Mouse (Mus musculus) small intestine, adult 10 weeks (tissue): ENCODE data around the gene Hist2h4. TPM values are rescaled to one million over a fixed set of nuclear protein-coding genes. Genes with fewer than 3 reads are reported as not detected.

ENCODE experiments used
- polyA plus RNA-seq: library from polyadenylated mRNA; stranded (reverse); fragments of 350-450 nt; fragmentation: Illumina TruSeq; extraction: RNeasy Lipid Tissue Mini Kit (QIAGEN cat#74804); gene quantifications from one replicate; pipeline ENCODE4 v1.2.3, GENCODE M21; 2014; ENCODE audit warnings: low replicate concordance

Hist2h4 gene
- not detected for polyA plus RNA-seq

GRCm38 (mm10) chr3:96262979-96263550 is at the start of gene Hist2h4:
Gene Hist2h4, minus strand, starts transcription at chr3:96263311.

GRCm38 (mm10) chr3:96293787-96294186 is 30.7 kb upstream of the Hist2h4 start, which contains the start of gene Fcgr1:
Gene Fcgr1, minus strand, starts transcription at chr3:96293969.

GRCm38 (mm10) chr3:96269511-96270474 is 6.7 kb upstream of the Hist2h4 start, which contains the start of gene Hist2h2bb:
Gene Hist2h2bb, plus strand, starts transcription at chr3:96269752.

GRCm38 (mm10) chr3:96268051-96268775 is 5.1 kb upstream of the Hist2h4 start, which contains the start of gene Hist2h3b:
Gene Hist2h3b, plus strand, starts transcription at chr3:96268654.

GRCm38 (mm10) chr3:96246427-96246856 is 16.7 kb downstream of the Hist2h4 start, which contains the start of gene Hist2h3c1:
Gene Hist2h3c1, plus strand, starts transcription at chr3:96246685.

GRCm38 (mm10) chr3:96245003-96245886 is 17.9 kb downstream of the Hist2h4 start, which contains the start of gene Hist2h2aa1:
Gene Hist2h2aa1, plus strand, starts transcription at chr3:96245497.

GRCm38 (mm10) chr3:96239949-96240798 is 22.9 kb downstream of the Hist2h4 start, which contains the start of gene Hist2h2aa2:
Gene Hist2h2aa2, minus strand, starts transcription at chr3:96240276.

GRCm38 (mm10) chr3:96238954-96239793 is 23.9 kb downstream of the Hist2h4 start, which contains the start of gene Hist2h3c2:
Gene Hist2h3c2, minus strand, starts transcription at chr3:96239127.

GRCm38 (mm10) chr3:96220765-96221639 is 42.1 kb downstream of the Hist2h4 start, which contains the start of the genes Hist2h2ac and Hist2h2be:
Gene Hist2h2ac, minus strand, starts transcription at chr3:96220880.
Gene Hist2h2be, plus strand, starts transcription at chr3:96221119.

GRCm38 (mm10) chr3:96219661-96220130 is 43.4 kb downstream of the Hist2h4 start, which contains the start of the genes Bola1 and Hist2h2ab:
Gene Bola1, minus strand, starts transcription at chr3:96219709.
Gene Hist2h2ab, plus strand, starts transcription at chr3:96219865.

Other genes with a start within 250 kb of the Hist2h4 start
- 43.1 TPM for gene Vps45, start 204.8 kb downstream of the Hist2h4 start, polyA plus RNA-seq
- gene Otud7b, start 158.8 kb downstream of the Hist2h4 start, polyA plus RNA-seq: 18.3 TPM
- gene Mtmr11, start 101.3 kb downstream of the Hist2h4 start, polyA plus RNA-seq: 8.0 TPM
- 9.9 TPM for gene Sf3b4, start 91.0 kb downstream of the Hist2h4 start, polyA plus RNA-seq
- 0.11 TPM for gene Sv2a, start 82.2 kb downstream of the Hist2h4 start, polyA plus RNA-seq
- gene Bola1, start 43.6 kb downstream of the Hist2h4 start, polyA plus RNA-seq: 1.8 TPM
- not detected for gene Hist2h2ab, start 43.4 kb downstream of the Hist2h4 start, polyA plus RNA-seq
- not detected for gene Hist2h2ac, start 42.4 kb downstream of the Hist2h4 start, polyA plus RNA-seq
- gene Hist2h2be, start 42.2 kb downstream of the Hist2h4 start, polyA plus RNA-seq: 9.9 TPM
- gene Hist2h3c2, start 24.2 kb downstream of the Hist2h4 start, polyA plus RNA-seq: 1.3 TPM
- not detected for gene Hist2h2aa2, start 23.0 kb downstream of the Hist2h4 start, polyA plus RNA-seq
- gene Hist2h2aa1, start 17.8 kb downstream of the Hist2h4 start, polyA plus RNA-seq: not detected
- 23.6 TPM for gene Hist2h3c1, start 16.6 kb downstream of the Hist2h4 start, polyA plus RNA-seq
- gene Hist2h3b, start 5.3 kb upstream of the Hist2h4 start, polyA plus RNA-seq: not detected
- gene Hist2h2bb, start 6.4 kb upstream of the Hist2h4 start, polyA plus RNA-seq: not detected
- gene Fcgr1, start 30.7 kb upstream of the Hist2h4 start, polyA plus RNA-seq: 1.2 TPM
- not detected for gene BC107364, start 189.0 kb upstream of the Hist2h4 start, polyA plus RNA-seq